Mouse (Mus musculus) limb, embryonic 12.5 days (tissue): ENCODE measurements around the gene Dnajc25. TPM values are rescaled to one million over a fixed set of nuclear protein-coding genes. Genes with fewer than 3 reads are reported as not detected.

Experiments
- polyA plus RNA-seq: library from polyadenylated mRNA; unstranded; fragments of >200 nt; fragmentation: Nextera tagmentation; extraction: Ambion mirVana; gene quantifications from 2 replicates; pipeline ENCODE4 v1.2.1, GENCODE M21; 2016

The Dnajc25 gene
- polyA plus RNA-seq, 1 experiment from 2014 or later = 11.6 TPM

Other genes starting within 250 kb of the Dnajc25 start
- 0.15 TPM in 1 of 2 replicates, not detected in the other for gene Olfr267, start 207.3 kb upstream of the Dnajc25 start, polyA plus RNA-seq
- gene Ecpas, start 82.3 kb upstream of the Dnajc25 start, polyA plus RNA-seq = 40.8 and 46.2 TPM in 2 replicates
- gene Zkscan16, start 51.4 kb upstream of the Dnajc25 start, polyA plus RNA-seq = 1.1 and 1.4 TPM in 2 replicates
- 23.5 and 24.5 TPM in 2 replicates for gene Ptgr1, start 7.9 kb upstream of the Dnajc25 start, polyA plus RNA-seq
- 14.5 and 16.8 TPM in 2 replicates for gene Gm20503, start 8.1 kb downstream of the Dnajc25 start, polyA plus RNA-seq
- 161 and 166 TPM in 2 replicates for gene Gng10, start 40.0 kb downstream of the Dnajc25 start, polyA plus RNA-seq
- 0.04 TPM in 1 of 2 replicates, not detected in the other for gene AI481877, start 143.9 kb downstream of the Dnajc25 start, polyA plus RNA-seq
- gene Ugcg, start 194.2 kb downstream of the Dnajc25 start, polyA plus RNA-seq = 14.2 and 15.1 TPM in 2 replicates